Mouse (Mus musculus): ENCODE data around the gene Cdk2ap2. TPM values are rescaled to one million over a fixed set of nuclear protein-coding genes. Genes with fewer than 3 reads are reported as not detected.

Cdk2ap2 gene
- polyA plus RNA-seq, 1 experiment, result 247 TPM

DNA sequence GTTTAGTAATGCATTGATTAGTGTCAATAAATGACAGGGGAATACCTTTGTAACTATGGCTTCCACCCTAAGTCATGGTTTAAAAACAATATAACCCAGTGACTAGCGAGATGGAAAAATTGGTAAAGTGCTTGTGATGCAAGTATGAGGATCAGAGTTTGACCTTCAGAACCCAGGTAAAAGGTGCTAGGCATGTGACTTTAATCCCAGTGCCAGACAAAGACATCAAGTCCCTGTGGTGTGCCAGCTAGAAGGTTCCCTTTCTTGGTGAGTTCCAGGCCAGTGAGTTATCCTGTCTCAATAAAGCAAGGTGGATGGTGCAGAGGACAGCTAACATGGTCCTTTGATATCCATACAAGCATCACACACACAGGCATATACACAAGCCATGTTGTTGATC lies 21.5 kb upstream of the Cdk2ap2 start:
- TF ChIP-seq POLR2A (IDR thresholded peaks at IDR 0.05; ENCODE audit: low read depth, low read length) (no peak), CTCF (IDR thresholded peaks at IDR 0.05; ENCODE audit: extremely low read depth, insufficient read depth, insufficient read length, insufficient replicate concordance) (no peak)
- no peak for DNase-seq (ENCODE audit: low read depth in 1 of 2, low spot score in 2 of 2)
- no peak overlapping the region for H3K27ac ChIP-seq (ENCODE audit: insufficient read depth, low read length)

DNA sequence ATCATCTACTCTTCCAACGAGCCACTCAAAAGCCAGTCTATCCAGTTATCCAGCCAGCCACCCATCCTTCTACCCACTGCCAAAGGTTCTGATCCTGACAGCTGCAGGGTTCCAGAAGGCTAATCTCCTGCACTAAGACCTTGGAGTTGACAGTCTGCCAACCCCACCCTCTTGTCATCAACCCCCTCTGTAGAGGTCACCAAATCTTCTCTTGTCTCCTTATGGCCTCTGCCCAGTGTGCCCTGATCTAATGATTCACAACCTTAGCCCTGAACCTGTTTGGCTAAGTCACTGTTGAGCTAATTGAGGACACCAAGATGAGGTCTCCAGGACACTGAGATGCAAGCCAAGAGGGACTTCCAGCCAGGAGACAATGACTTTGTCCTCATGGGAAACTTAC lies 17.4 kb upstream of the Cdk2ap2 start:
- Histone ChIP-seq H3K4me1 (ENCODE audit: control insufficient read depth, insufficient read depth, insufficient read length) (no peaks in the 10 kb centered on the region), H3K36me3 (ENCODE audit: control insufficient read depth, insufficient read depth, low read length) (no peaks in the 10 kb centered on the region), H3K4me3 (ENCODE audit: extremely low read depth, insufficient read depth, insufficient read length) (no peak overlapping the region), H3K27me3 (ENCODE audit: control insufficient read depth, insufficient read depth, low read length) (no peaks in the 10 kb centered on the region), H3K27ac (ENCODE audit: insufficient read depth, low read length) (no peak overlapping the region)
- no peak for DNase-seq (ENCODE audit: low read depth in 1 of 2, low spot score in 2 of 2)
- 69% methylated on average over 1 of the region's 1 CpGs for WGBS
- no peak for TF ChIP-seq POLR2A (IDR thresholded peaks at IDR 0.05; ENCODE audit: low read depth, low read length)
- TF ChIP-seq CTCF (IDR thresholded peaks at IDR 0.05; ENCODE audit: extremely low read depth, insufficient read depth, insufficient read length, insufficient replicate concordance), result no peak

More for the DNA sequence above, 21.5 kb upstream of the Cdk2ap2 start:
- no peaks in the 10 kb centered on the region for H3K4me1 ChIP-seq (ENCODE audit: control insufficient read depth, insufficient read depth, insufficient read length)
- no peaks in the 10 kb centered on the region for H3K36me3 ChIP-seq (ENCODE audit: control insufficient read depth, insufficient read depth, low read length)
- 90% methylated on average over 1 of the region's 1 CpGs for WGBS
- no peak overlapping the region for H3K4me3 ChIP-seq (ENCODE audit: extremely low read depth, insufficient read depth, insufficient read length)
- H3K27me3 ChIP-seq (ENCODE audit: control insufficient read depth, insufficient read depth, low read length), result no peaks in the 10 kb centered on the region

DNA sequence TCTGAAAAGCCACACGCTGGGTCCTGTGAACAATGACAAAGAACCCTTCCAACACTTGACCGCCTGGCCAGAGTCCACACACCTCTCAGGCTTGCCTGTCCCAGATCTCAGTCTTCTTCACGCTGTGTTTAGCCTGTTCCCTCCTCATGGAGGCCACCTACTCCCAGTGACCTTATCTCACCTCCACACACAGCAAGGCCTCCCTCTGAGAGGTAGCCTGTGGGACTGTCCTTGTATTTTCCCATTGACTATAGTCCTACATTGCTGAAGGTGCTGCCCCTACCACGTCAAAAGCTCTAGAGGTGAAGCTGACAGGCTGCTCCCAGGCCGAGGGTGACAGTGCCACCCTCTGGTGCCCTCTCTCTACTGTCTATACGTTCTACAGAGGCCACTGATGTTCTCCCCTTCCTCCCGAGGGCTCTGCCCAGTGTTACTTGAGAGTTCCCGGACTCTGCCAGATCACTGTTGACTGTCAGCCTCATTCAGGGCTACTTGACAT lies 16.4 kb upstream of the Cdk2ap2 start:
- H3K27me3 ChIP-seq (ENCODE audit: control insufficient read depth, insufficient read depth, low read length), result no peaks in the 10 kb centered on the region
- no peaks in the 10 kb centered on the region for H3K4me1 ChIP-seq (ENCODE audit: control insufficient read depth, insufficient read depth, insufficient read length)
- DNase-seq (ENCODE audit: low read depth in 1 of 2, low spot score in 2 of 2), result no peak
- 46% methylated on average over 8 of the region's 8 CpGs for WGBS
- peak; percentile 37; the same call in 1 of the 2 replicates for TF ChIP-seq CTCF (IDR thresholded peaks at IDR 0.05; ENCODE audit: extremely low read depth, insufficient read depth, insufficient read length, insufficient replicate concordance)
- TF ChIP-seq POLR2A (IDR thresholded peaks at IDR 0.05; ENCODE audit: low read depth, low read length), result no peak
- no peaks in the 10 kb centered on the region for H3K36me3 ChIP-seq (ENCODE audit: control insufficient read depth, insufficient read depth, low read length)
- no peak overlapping the region for H3K4me3 ChIP-seq (ENCODE audit: extremely low read depth, insufficient read depth, insufficient read length)
- H3K27ac ChIP-seq (ENCODE audit: insufficient read depth, low read length), result no peak overlapping the region

DNA sequence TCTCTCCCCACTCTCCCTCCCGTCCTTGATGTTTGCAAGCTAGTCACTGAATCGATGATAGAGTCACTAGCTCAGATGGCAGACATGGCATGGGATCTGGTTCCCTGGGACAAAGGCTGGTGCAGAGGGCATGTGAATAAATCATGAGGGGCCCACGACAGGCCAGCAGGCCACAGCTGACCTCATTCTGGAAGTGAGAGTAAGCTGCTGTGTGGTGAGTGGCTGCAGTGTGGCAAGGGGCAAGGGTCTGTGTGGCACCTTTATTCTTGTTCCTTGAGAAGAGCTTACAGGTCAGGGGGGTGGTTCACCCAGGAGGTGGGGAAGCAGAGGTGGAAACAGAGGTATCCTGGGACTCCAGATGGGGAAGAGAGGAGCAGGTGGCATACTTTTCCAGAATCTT lies 15.6 kb upstream of the Cdk2ap2 start, which contains the start of gene Cabp2:
Gene Cabp2, plus strand, starts transcription at position 185 of the 400 bp plus-strand sequence.
- no peaks in the 10 kb centered on the region for H3K36me3 ChIP-seq (ENCODE audit: control insufficient read depth, insufficient read depth, low read length)
- TF ChIP-seq POLR2A (IDR thresholded peaks at IDR 0.05; ENCODE audit: low read depth, low read length), result no peak
- no peak for TF ChIP-seq CTCF (IDR thresholded peaks at IDR 0.05; ENCODE audit: extremely low read depth, insufficient read depth, insufficient read length, insufficient replicate concordance)
- no peak within 1 kb of the TSS for H3K4me3 ChIP-seq (ENCODE audit: extremely low read depth, insufficient read depth, insufficient read length)
- H3K27ac ChIP-seq (ENCODE audit: insufficient read depth, low read length), result no peak within 1 kb of the TSS
- no peaks in the 10 kb centered on the region for H3K4me1 ChIP-seq (ENCODE audit: control insufficient read depth, insufficient read depth, insufficient read length)
- no peak for DNase-seq (ENCODE audit: low read depth in 1 of 2, low spot score in 2 of 2)
- no peaks in the 10 kb centered on the region for H3K27me3 ChIP-seq (ENCODE audit: control insufficient read depth, insufficient read depth, low read length)
- WGBS, result 79% methylated on average over 3 of the region's 3 CpGs

DNA sequence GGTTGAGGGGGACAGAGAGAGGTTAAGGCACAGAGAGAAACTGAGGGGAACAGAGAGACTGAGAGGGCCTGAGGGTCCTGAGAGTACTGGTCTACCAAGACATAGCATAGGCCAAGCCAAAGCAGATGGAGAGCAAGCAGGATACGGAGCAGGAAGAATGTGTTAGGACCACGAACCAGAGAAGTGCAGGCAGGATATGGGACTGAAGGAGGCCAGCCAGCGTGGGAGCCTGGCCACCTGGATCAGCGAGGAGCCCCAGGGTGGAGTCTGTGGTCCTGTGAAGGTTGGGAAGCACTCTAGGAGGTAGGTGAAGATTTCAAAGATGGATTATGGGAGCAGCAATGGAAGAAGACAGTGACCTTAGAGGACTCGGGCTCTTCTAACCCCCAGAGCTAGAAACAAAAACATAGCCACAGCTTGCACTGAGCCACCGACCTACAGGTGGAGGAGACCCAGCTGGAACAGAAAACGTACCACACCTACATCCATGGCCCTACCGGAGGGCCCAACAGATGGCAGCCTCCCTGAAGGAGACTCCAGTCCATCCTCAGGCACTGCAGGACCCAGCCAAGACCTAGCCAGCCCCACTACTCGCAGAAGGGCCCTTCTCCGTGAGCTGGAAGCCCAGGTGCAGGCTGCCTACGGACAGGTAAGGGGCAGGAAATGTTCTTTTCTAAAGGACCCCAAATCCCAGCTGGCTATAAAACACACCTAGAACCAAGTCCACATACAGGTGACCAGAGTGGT lies 14.6 kb upstream of the Cdk2ap2 start:
- no peak for DNase-seq (ENCODE audit: low read depth in 1 of 2, low spot score in 2 of 2)
- Histone ChIP-seq H3K27ac (ENCODE audit: insufficient read depth, low read length) (no peak overlapping the region), H3K4me1 (ENCODE audit: control insufficient read depth, insufficient read depth, insufficient read length) (no peaks in the 10 kb centered on the region), H3K36me3 (ENCODE audit: control insufficient read depth, insufficient read depth, low read length) (no peaks in the 10 kb centered on the region), H3K4me3 (ENCODE audit: extremely low read depth, insufficient read depth, insufficient read length) (no peak overlapping the region), H3K27me3 (ENCODE audit: control insufficient read depth, insufficient read depth, low read length) (no peaks in the 10 kb centered on the region)
- WGBS, result 89% methylated on average over 11 of the region's 11 CpGs
- TF ChIP-seq POLR2A (IDR thresholded peaks at IDR 0.05; ENCODE audit: low read depth, low read length), result no peak
- no peak for TF ChIP-seq CTCF (IDR thresholded peaks at IDR 0.05; ENCODE audit: extremely low read depth, insufficient read depth, insufficient read length, insufficient replicate concordance)

DNA sequence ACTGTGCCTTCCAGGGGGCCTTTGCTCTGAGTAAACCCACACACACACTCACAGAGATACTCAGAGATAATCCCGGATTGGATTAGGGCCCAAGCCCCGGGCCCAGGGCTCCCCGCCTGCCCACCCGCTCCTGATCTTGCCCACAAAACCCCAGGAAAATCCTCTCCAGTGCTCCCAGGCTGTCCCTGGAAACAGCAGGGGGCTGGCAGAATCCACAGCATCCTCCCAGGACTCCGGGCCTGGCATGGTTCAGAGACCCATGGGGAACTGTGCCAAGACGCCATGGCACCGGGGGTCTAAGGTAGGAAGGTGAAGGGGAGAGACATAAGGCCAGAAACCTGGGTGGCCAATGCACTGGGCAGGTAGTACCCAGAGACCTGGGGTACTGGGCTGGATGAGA lies 13.7 kb upstream of the Cdk2ap2 start:
- no peaks in the 10 kb centered on the region for H3K36me3 ChIP-seq (ENCODE audit: control insufficient read depth, insufficient read depth, low read length)
- H3K4me3 ChIP-seq (ENCODE audit: extremely low read depth, insufficient read depth, insufficient read length), result no peak overlapping the region
- no peaks in the 10 kb centered on the region for H3K27me3 ChIP-seq (ENCODE audit: control insufficient read depth, insufficient read depth, low read length)
- no peak for DNase-seq (ENCODE audit: low read depth in 1 of 2, low spot score in 2 of 2)
- H3K4me1 ChIP-seq (ENCODE audit: control insufficient read depth, insufficient read depth, insufficient read length), result no peaks in the 10 kb centered on the region
- TF ChIP-seq CTCF (IDR thresholded peaks at IDR 0.05; ENCODE audit: extremely low read depth, insufficient read depth, insufficient read length, insufficient replicate concordance) (no peak), POLR2A (IDR thresholded peaks at IDR 0.05; ENCODE audit: low read depth, low read length) (no peak)
- WGBS, result 93% methylated on average over 7 of the region's 7 CpGs
- H3K27ac ChIP-seq (ENCODE audit: insufficient read depth, low read length), result no peak overlapping the region

DNA sequence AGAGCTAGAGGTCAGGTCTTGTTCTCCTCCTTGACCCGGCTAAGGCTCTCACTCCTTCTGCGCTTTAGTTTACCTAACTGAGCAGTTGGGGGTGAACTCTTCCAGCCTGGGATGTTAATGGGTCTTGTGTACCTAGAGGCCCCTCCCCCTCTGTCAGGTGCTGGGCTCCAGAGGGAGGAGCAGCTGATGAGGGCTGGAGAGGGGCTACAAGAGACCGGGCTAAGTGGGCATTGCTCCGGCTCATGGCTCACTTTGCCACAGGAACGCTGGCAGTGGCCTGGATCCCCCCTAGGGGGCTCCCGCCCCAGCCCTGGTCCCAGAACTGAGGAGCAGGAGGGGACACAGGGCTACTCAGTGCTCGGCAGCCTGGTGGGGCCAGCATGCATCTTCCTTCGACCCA lies 13.2 kb upstream of the Cdk2ap2 start:
- H3K4me3 ChIP-seq (ENCODE audit: extremely low read depth, insufficient read depth, insufficient read length), result no peak overlapping the region
- H3K27ac ChIP-seq (ENCODE audit: insufficient read depth, low read length), result no peak overlapping the region
- WGBS, result 79% methylated on average over 8 of the region's 8 CpGs
- no peaks in the 10 kb centered on the region for H3K4me1 ChIP-seq (ENCODE audit: control insufficient read depth, insufficient read depth, insufficient read length)
- TF ChIP-seq CTCF (IDR thresholded peaks at IDR 0.05; ENCODE audit: extremely low read depth, insufficient read depth, insufficient read length, insufficient replicate concordance) (no peak), POLR2A (IDR thresholded peaks at IDR 0.05; ENCODE audit: low read depth, low read length) (no peak)
- no peak for DNase-seq (ENCODE audit: low read depth in 1 of 2, low spot score in 2 of 2)
- H3K36me3 ChIP-seq (ENCODE audit: control insufficient read depth, insufficient read depth, low read length), result no peaks in the 10 kb centered on the region
- H3K27me3 ChIP-seq (ENCODE audit: control insufficient read depth, insufficient read depth, low read length), result no peaks in the 10 kb centered on the region
